Mouse (Mus musculus): ENCODE results near the gene Tbc1d1. TPM values are rescaled to one million over a fixed set of nuclear protein-coding genes. Genes with fewer than 3 reads are reported as not detected.
"Not testable (repeated sequence)": the region's sequence is repeated elsewhere in the genome, so short reads cannot be mapped to it uniquely, and the experiment has no call there.

Gene Tbc1d1
- total and polyA plus RNA-seq, 2 experiments from 2014 or later, result 5.9 to 20.5 TPM

GRCm38 (mm10) chr5:64324920-64325319 is 168.8 kb downstream of the Tbc1d1 start:
- Histone ChIP-seq H3K4me2 (ENCODE audit: low read depth) (no peak overlapping the region), H3K9ac (no peak overlapping the region), H3K27ac (ENCODE audit: low read depth, low read length) (peak overlapping the region; percentile 66), H3K4me3 (ENCODE audit: low read depth, low read length) (no peak overlapping the region), H3K27me3 (ENCODE audit: insufficient read depth, low read length) (no peaks in the 10 kb centered on the region), H3K36me3 (ENCODE audit: insufficient read depth) (no peaks in the 10 kb centered on the region), H3K9me3 (ENCODE audit: low read length) (no peaks in the 10 kb centered on the region), H3K4me1 (ENCODE audit: insufficient read depth) (peaks cover 8% of the 10 kb centered on the region; the same call in 1 of the 2 replicates)
- ATAC-seq (peak; percentile 72), DNase-seq (no peak)
- WGBS, result 51% methylated on average over 8 of the region's 8 CpGs
- no peak for TF ChIP-seq CTCF (IDR thresholded peaks at IDR 0.05; ENCODE audit: low read depth)

- WGBS, result 84% methylated on average over 5 of the region's 5 CpGs
- ATAC-seq, result no peak
- no peak overlapping the region for H3K27ac ChIP-seq (ENCODE audit: low read depth, low read length)
Measured at GRCm38 (mm10) chr5:64325741-64326355, 169.7 kb downstream of the Tbc1d1 start.

GRCm38 (mm10) chr5:64326427-64327181 is 170.5 kb downstream of the Tbc1d1 start:
- ATAC-seq, result peak; percentile 17; the same call in 1 of the 2 replicates
- WGBS, result 71% methylated on average over 7 of the region's 7 CpGs
- Histone ChIP-seq H3K4me1 (ENCODE audit: insufficient read depth) (peaks cover 8% of the 10 kb centered on the region; the same call in 1 of the 2 replicates), H3K36me3 (ENCODE audit: insufficient read depth) (no peaks in the 10 kb centered on the region), H3K4me2 (ENCODE audit: low read depth) (no peak overlapping the region), H3K27ac (ENCODE audit: low read depth, low read length) (peak overlapping the region; percentile 62), H3K27me3 (ENCODE audit: insufficient read depth, low read length) (no peaks in the 10 kb centered on the region), H3K9ac (no peak overlapping the region), H3K4me3 (ENCODE audit: low read depth, low read length) (no peak overlapping the region), H3K9me3 (ENCODE audit: low read length) (no peaks in the 10 kb centered on the region)
- no peak for TF ChIP-seq CTCF (IDR thresholded peaks at IDR 0.05; ENCODE audit: low read depth)
- no peak for DNase-seq

More at GRCm38 (mm10) chr5:64325741-64326355, 169.7 kb downstream of the Tbc1d1 start:
- TF ChIP-seq CTCF (IDR thresholded peaks at IDR 0.05; ENCODE audit: low read depth), result no peak
- no peaks in the 10 kb centered on the region for H3K9me3 ChIP-seq (ENCODE audit: low read length)
- H3K4me1 ChIP-seq (ENCODE audit: insufficient read depth), result peaks cover 8% of the 10 kb centered on the region; the same call in 1 of the 2 replicates
- H3K4me2 ChIP-seq (ENCODE audit: low read depth), result no peak overlapping the region
- H3K4me3 ChIP-seq (ENCODE audit: low read depth, low read length), result no peak overlapping the region
- H3K36me3 ChIP-seq (ENCODE audit: insufficient read depth), result no peaks in the 10 kb centered on the region
- no peak overlapping the region for H3K9ac ChIP-seq
- no peaks in the 10 kb centered on the region for H3K27me3 ChIP-seq (ENCODE audit: insufficient read depth, low read length)
- DNase-seq, result no peak

DNA sequence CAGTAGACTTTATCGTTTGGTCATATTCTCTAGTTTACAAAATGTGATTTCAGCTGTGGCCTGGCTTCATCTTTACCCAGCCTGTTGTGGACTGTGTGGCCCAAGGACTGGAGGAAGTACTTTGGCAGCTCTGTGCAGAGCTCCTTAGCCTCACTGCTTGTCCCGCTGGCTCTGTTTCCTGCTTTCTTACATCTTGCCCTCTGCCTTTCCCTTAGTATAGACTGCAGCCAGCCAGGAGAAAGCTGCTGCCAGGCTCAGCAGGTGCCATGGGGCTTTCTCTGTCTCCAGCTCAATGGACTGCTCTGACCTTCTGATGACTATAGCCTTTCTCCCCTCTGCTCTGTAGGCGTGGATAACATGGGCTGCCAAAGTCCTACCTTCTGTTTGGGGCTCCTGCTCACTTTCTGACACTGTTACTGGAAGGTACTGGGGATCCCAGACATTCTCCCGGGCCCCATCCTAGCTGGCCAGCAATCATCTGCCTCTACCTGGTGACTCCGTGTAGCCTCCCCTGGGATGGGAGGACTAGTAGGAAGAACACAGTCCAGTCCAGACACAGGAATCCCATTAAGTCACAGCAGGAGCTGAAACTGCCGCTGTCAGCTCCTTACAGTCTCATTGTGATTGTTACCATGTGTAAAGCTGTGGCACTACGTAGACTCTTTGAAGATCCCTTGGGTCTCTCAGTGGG is 171.3 kb downstream of the Tbc1d1 start:
- no peak overlapping the region for H3K4me2 ChIP-seq (ENCODE audit: low read depth)
- 0 out of 2 replicates have a peak, but pooled peaks have one; percentile 12 for ATAC-seq
- no peak overlapping the region for H3K9ac ChIP-seq
- no peak for DNase-seq
- H3K27ac ChIP-seq (ENCODE audit: low read depth, low read length), result no peak overlapping the region
- H3K36me3 ChIP-seq (ENCODE audit: insufficient read depth), result no peaks in the 10 kb centered on the region
- no peak overlapping the region for H3K4me3 ChIP-seq (ENCODE audit: low read depth, low read length)
- no peaks in the 10 kb centered on the region for H3K9me3 ChIP-seq (ENCODE audit: low read length)
- WGBS, result 67% methylated on average over 7 of the region's 7 CpGs
- TF ChIP-seq CTCF (IDR thresholded peaks at IDR 0.05; ENCODE audit: low read depth), result no peak
- H3K27me3 ChIP-seq (ENCODE audit: insufficient read depth, low read length), result no peaks in the 10 kb centered on the region
- H3K4me1 ChIP-seq (ENCODE audit: insufficient read depth), result peaks cover 8% of the 10 kb centered on the region; the same call in 1 of the 2 replicates

DNA sequence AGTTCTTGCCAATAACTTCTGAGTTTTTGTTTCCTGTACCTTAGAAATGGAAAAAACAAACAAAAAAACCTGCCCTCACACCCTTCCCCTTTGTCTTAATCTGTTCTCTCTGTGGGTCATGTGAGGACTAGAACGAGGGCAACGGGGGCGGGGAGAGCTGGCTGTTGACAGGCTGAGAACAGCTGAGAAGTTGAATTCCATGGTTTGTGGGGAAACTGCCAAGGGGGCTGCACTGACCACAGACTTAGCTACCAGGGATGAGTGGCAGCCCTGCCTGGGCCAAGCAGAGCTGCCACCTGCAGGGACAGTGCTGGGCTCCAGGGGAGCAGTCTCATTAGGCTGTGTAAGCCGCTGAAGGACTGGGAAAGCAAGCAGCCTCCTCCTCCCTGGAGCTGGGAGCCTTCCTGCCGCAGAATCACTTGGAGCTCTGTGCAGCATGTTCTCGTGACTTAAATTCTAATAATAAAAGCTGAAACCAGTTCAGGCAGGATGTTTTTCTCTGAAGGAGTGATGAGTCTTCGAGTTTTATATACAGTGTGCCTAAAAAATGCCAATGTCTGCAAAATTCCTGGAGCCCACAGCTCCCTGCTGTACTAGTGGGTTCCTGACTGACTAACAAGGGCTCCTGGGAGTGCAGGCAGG is 180.8 kb downstream of the Tbc1d1 start:
- H3K9ac ChIP-seq, result no peak overlapping the region; the same call in 1 of the 2 replicates

GRCm38 (mm10) chr5:64338795-64339194 is 182.7 kb downstream of the Tbc1d1 start:
- not testable (repeated sequence) for H3K9ac ChIP-seq; DNase-seq; H3K4me1 ChIP-seq (ENCODE audit: insufficient read depth); H3K4me2 ChIP-seq (ENCODE audit: low read depth); H3K27ac ChIP-seq (ENCODE audit: low read depth, low read length); H3K36me3 ChIP-seq (ENCODE audit: insufficient read depth); H3K27me3 ChIP-seq (ENCODE audit: insufficient read depth, low read length); ATAC-seq; H3K4me3 ChIP-seq (ENCODE audit: low read depth, low read length); H3K9me3 ChIP-seq (ENCODE audit: low read length)
- WGBS, result 74% methylated on average over 6 of the region's 6 CpGs

More for the DNA sequence above, 180.8 kb downstream of the Tbc1d1 start:
- peak; percentile 93 for ATAC-seq
- WGBS, result 12% methylated on average over 7 of the region's 7 CpGs
- no peaks in the 10 kb centered on the region for H3K27me3 ChIP-seq (ENCODE audit: insufficient read depth, low read length)
- peak; percentile 77 for DNase-seq
- TF ChIP-seq CTCF (IDR thresholded peaks at IDR 0.05; ENCODE audit: low read depth), result peak; percentile 46
- H3K9me3 ChIP-seq (ENCODE audit: low read length), result no peaks in the 10 kb centered on the region
- no peak overlapping the region for H3K4me2 ChIP-seq (ENCODE audit: low read depth)
- no peak overlapping the region for H3K4me3 ChIP-seq (ENCODE audit: low read depth, low read length)
- no peaks in the 10 kb centered on the region for H3K36me3 ChIP-seq (ENCODE audit: insufficient read depth)
- H3K4me1 ChIP-seq (ENCODE audit: insufficient read depth), result peaks cover 6% of the 10 kb centered on the region; the same call in 1 of the 2 replicates
- peak overlapping the region; percentile 84 for H3K27ac ChIP-seq (ENCODE audit: low read depth, low read length)

All from forebrain, postnatal 0 days (tissue).